Mouse (Mus musculus) CH12.LX (cell line): ENCODE measurements around the gene Nup62. TPM values are rescaled to one million over a fixed set of nuclear protein-coding genes. Genes with fewer than 3 reads are reported as not detected.

ENCODE experiments used
- DNase-seq: peaks from one replicate; pipeline ENCODE4 v3.0.0-alpha.2; 2013; ENCODE audit errors: extremely low read depth
- H3K27ac ChIP-seq: 2 replicates; pipeline ENCODE4 v1.5.1; 2012; ENCODE audit warnings: low read depth, mild to moderate bottlenecking, control low read depth, moderate library complexity; ENCODE audit not compliant: insufficient read depth
- H3K27me3 ChIP-seq: replicated peaks from 2 replicates; pipeline ENCODE3; 2012; ENCODE audit warnings: inconsistent platforms
- H3K36me3 ChIP-seq, 2 experiments: replicated peaks in 1 of 2; 2 replicates each; pipeline versions ENCODE3 to v1.6.1; 2012; ENCODE audit warnings: inconsistent platforms in 1 of 2, low read length in 1 of 2, mild to moderate bottlenecking in 1 of 2, mixed read lengths in 1 of 2, moderate library complexity in 1 of 2; ENCODE audit not compliant: control insufficient read depth in 1 of 2, insufficient read depth in 1 of 2
- H3K4me1 ChIP-seq, 2 experiments: 2 replicates each; pipeline ENCODE4 v1.6.1; 2012; ENCODE audit warnings: inconsistent platforms in 1 of 2, moderate library complexity in 1 of 2; ENCODE audit not compliant: insufficient read depth in 2 of 2, control insufficient read depth in 1 of 2
- H3K4me2 ChIP-seq: 2 replicates; pipeline ENCODE4 v1.6.1; 2012; ENCODE audit warnings: low read depth, mild to moderate bottlenecking, control low read depth; ENCODE audit not compliant: poor library complexity, insufficient read depth, severe bottlenecking
- H3K4me3 ChIP-seq, 3 experiments: fragments of 150-350 bp in 1 of 3; sonication (generic) in 1 of 3; replicated peaks in 1 of 3; 2 replicates each; pipeline versions ENCODE3 to v1.5.1; 2011 to 2012; ENCODE audit warnings: low read depth in 2 of 3, low read length in 2 of 3, mild to moderate bottlenecking in 2 of 3, moderate library complexity in 2 of 3, control low read depth in 1 of 3, improper control_type of control experiment in 1 of 3, inconsistent platforms in 1 of 3, mixed read lengths in 1 of 3; ENCODE audit not compliant: poor library complexity in 1 of 3
- H3K79me2 ChIP-seq: replicated peaks from 2 replicates; pipeline ENCODE4 v1.6.1; 2012; ENCODE audit warnings: mild to moderate bottlenecking, moderate library complexity; ENCODE audit not compliant: control insufficient read depth, poor library complexity, insufficient read depth, severe bottlenecking; ENCODE audit errors: extremely low read depth
- H3K9ac ChIP-seq: 2 replicates; pipeline ENCODE4 v1.6.1; 2012; ENCODE audit warnings: low read depth, mild to moderate bottlenecking, control low read depth, moderate library complexity; ENCODE audit not compliant: insufficient read depth
- H3K9me3 ChIP-seq: replicated peaks from 2 replicates; pipeline ENCODE3; 2012; ENCODE audit warnings: low read length, inconsistent platforms, mixed read lengths
- ETS1 ChIP-seq: conservative IDR thresholded peaks from 2 replicates; pipeline ENCODE4 v1.6.1; 2012; ENCODE audit warnings: low read depth, mild to moderate bottlenecking, inconsistent platforms, low read length, improper control_type of control experiment, moderate library complexity
- KAT2A ChIP-seq: IDR thresholded peaks from 2 replicates; pipeline ENCODE4 v1.6.1; 2012; ENCODE audit warnings: low read length, improper control_type of control experiment, inconsistent platforms; ENCODE audit not compliant: insufficient replicate concordance
- MXI1 ChIP-seq: IDR thresholded peaks from 2 replicates; pipeline ENCODE4 v1.6.1; 2011; ENCODE audit warnings: mild to moderate bottlenecking, low read depth, low read length, improper control_type of control experiment
- NELFE ChIP-seq: IDR thresholded peaks from 2 replicates; pipeline ENCODE4 v1.6.1; 2011; ENCODE audit warnings: low read depth, low read length, improper control_type of control experiment
- POLR2A ChIP-seq: IDR thresholded peaks from 2 replicates; pipeline ENCODE4 v1.6.1; 2011; ENCODE audit warnings: low read depth, mild to moderate bottlenecking, improper control_type of control experiment, low read length
- POLR2AphosphoS2 ChIP-seq: IDR thresholded peaks from 2 replicates; pipeline ENCODE4 v1.6.1; 2011; ENCODE audit warnings: low read depth, low read length, improper control_type of control experiment
- RAD21 ChIP-seq: IDR thresholded peaks from 2 replicates; pipeline ENCODE4 v1.6.1; 2011; ENCODE audit warnings: low read depth, mild to moderate bottlenecking, low read length, improper control_type of control experiment, moderate library complexity
- SIN3A ChIP-seq: IDR thresholded peaks from 2 replicates; pipeline ENCODE4 v1.6.1; 2012; ENCODE audit warnings: low read length, improper control_type of control experiment, inconsistent platforms
- SMC3 ChIP-seq: IDR thresholded peaks from 2 replicates; pipeline ENCODE4 v1.6.1; 2011; ENCODE audit warnings: low read depth, low read length, improper control_type of control experiment
- TCF12 ChIP-seq: IDR thresholded peaks from 2 replicates; pipeline ENCODE4 v1.6.1; 2014; ENCODE audit warnings: low read depth, mild to moderate bottlenecking, inconsistent platforms, low read length, improper control_type of control experiment
- USF1 ChIP-seq: IDR thresholded peaks from 2 replicates; pipeline ENCODE4 v1.6.1; 2014; ENCODE audit warnings: low read depth, mild to moderate bottlenecking, inconsistent platforms, low read length, improper control_type of control experiment
- ZMIZ1 ChIP-seq: IDR thresholded peaks from 2 replicates; pipeline ENCODE4 v1.6.1; 2012; ENCODE audit warnings: low read depth, mild to moderate bottlenecking, inconsistent platforms, low read length, improper control_type of control experiment
- dilution Hi-C: fragments of 300-500 bp; cut with MboI; formaldehyde crosslinking; loops from 2 replicates; pipeline ENCODE4 v1.14.3; 2020; ENCODE audit warnings: low sequenced_read_pairs; ENCODE audit not compliant: extremely low pct_unique_long_range_greater_than_20kb, extremely low pct_ligation_motif_present
- in situ Hi-C: fragments of 300-500 bp; cut with MboI; formaldehyde crosslinking; loops from 3 replicates; pipeline ENCODE4 v1.14.3; 2019; ENCODE audit warnings: low sequenced_read_pairs, low pct_ligation_motif_present, low pct_unique_long_range_greater_than_20kb, mixed read lengths
- polyA plus RNA-seq: library from polyadenylated mRNA; unstranded; fragments of >175 nt; gene quantifications from 2 replicates; pipeline ENCODE4 v1.2.1, GENCODE M21; 2012; ENCODE audit warnings: low read depth; ENCODE audit not compliant: insufficient read length
- total RNA-seq, 2 experiments: library from RNA; depleted of rRNA; stranded (reverse); fragments of 300-350 nt in 1 of 2; fragments of >200 nt in 1 of 2; gene quantifications; 2 replicates each; pipeline ENCODE4 v1.2.3; 2012 to 2014

The Nup62 gene
- total and polyA plus RNA-seq, 3 experiments, result 93.3 to 151 (median 101) TPM

DNA sequence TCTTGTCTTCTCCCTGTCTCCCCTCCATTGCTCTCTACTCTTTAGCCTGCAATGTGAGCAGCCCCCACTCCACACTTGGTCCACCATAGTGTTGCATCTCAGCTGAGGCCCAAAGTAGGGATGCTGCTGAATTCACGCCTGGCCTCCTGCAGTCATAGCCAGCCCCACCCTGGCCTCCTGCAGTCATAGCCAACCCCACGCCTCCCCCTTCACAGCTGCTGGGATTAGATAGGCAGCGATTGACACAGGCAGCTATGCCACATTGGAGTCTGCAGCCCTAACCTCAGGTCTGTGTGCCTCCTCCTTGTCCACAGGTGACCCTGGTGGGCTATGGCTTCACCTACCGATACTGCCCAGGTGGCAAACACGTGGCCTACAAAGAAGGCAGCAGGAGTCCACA is 47.8 kb upstream of the Nup62 start:
- H3K79me2 ChIP-seq, result no peaks in the 10 kb centered on the region
- no peak overlapping the region for H3K4me3 ChIP-seq
- H3K27me3 ChIP-seq, result no peaks in the 10 kb centered on the region
- H3K4me1 ChIP-seq, result no peaks in the 10 kb centered on the region
- in situ Hi-C loops, result no loop called here
- dilution Hi-C loops, result no loop called here
- H3K9me3 ChIP-seq, result no peaks in the 10 kb centered on the region
- TF ChIP-seq USF1, result no peak
- TF ChIP-seq ZMIZ1, result no peak
- no peak for TF ChIP-seq POLR2A
- TF ChIP-seq SMC3, result no peak
- no peak for TF ChIP-seq NELFE
- TF ChIP-seq RAD21, result no peak
- TF ChIP-seq ETS1, result no peak
- TF ChIP-seq POLR2AphosphoS2, result no peak
- no peak overlapping the region for H3K27ac ChIP-seq
- H3K4me2 ChIP-seq, result no peak overlapping the region
- DNase-seq, result no peak
- no peak overlapping the region for H3K9ac ChIP-seq
- peaks cover 79 to 100% of the 10 kb centered on the region in 2 experiments for H3K36me3 ChIP-seq

DNA sequence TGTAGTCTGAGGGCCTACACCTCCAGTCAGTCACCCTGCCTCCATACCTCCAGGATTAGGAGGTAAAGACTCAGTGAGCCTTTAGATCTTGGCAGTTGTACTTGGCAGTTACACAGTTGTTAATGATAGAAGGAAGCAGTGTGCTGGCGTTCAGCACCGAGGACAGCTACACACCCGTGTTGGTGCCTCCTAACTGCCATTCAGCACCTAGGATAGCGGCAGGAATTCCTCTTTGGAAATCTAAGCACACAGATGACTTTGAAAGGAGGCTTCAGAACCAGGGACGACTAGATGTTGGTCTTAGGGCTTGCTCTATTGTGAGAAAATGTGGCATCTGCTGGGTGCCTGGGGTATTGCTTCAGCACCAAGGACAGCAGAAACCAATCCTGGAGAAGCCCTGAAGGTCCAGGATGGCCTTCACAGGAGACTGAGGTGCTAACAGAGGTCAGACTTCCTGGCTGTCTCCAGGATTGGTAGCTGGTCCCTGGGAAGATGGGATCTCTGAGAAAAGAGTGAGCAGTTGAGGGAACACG is 45.8 kb upstream of the Nup62 start:
- no peak overlapping the region for H3K4me3 ChIP-seq
- peak; percentile 90; the same call in 1 of the 2 replicates for TF ChIP-seq MXI1
- TF ChIP-seq SIN3A, result peak; percentile 97
- no peak for TF ChIP-seq TCF12
- TF ChIP-seq, all 38 proteins: peak for 2
- in situ Hi-C loops (no loop called here), dilution Hi-C loops (no loop called here)
- Histone ChIP-seq H3K79me2 (no peaks in the 10 kb centered on the region), H3K4me2 (no peak overlapping the region), H3K27ac (no peak overlapping the region), H3K9me3 (no peaks in the 10 kb centered on the region), H3K9ac (no peak overlapping the region), H3K36me3 (peaks cover 66 to 99% of the 10 kb centered on the region in 2 experiments), H3K27me3 (no peaks in the 10 kb centered on the region), H3K4me1 (no peaks in the 10 kb centered on the region)
- DNase-seq, result peak; percentile 28

DNA sequence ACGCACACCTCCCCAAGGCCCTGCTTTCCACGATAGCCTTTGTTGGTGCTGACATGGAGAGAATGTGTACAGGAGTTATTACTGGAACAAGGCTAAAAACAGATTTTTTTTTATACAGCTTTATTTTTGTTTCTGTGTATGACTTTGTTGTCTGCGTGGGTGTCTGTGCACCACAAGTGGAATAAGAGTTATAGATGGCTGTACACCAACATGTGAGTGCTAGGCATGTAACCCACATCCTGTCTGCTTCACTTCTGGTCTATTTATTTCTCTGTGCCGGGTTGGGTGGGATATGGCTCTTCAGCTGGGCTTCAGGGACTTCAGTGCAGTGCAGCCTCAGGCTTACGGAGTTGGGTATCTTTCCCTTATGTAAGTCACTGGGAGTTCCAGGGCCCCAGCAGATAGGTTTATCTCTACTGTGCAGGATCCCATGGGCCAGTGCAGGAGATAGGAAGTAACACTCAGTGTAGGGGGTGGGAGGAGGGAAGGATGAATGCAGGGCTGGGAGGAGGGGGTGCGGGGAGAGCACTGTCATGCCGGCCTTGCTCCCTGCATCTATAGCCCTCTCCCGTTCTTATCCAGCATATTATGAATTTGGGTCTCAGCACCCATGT is 43.2 kb upstream of the Nup62 start:
- Histone ChIP-seq H3K79me2 (no peaks in the 10 kb centered on the region), H3K27ac (no peak overlapping the region), H3K4me2 (no peak overlapping the region), H3K9ac (no peak overlapping the region), H3K9me3 (no peaks in the 10 kb centered on the region), H3K4me3 (no peak overlapping the region), H3K27me3 (no peaks in the 10 kb centered on the region), H3K4me1 (no peaks in the 10 kb centered on the region), H3K36me3 (peaks cover 64 to 96% of the 10 kb centered on the region in 2 experiments)
- TF ChIP-seq KAT2A, result no peak
- DNase-seq, result no peak
- in situ Hi-C loops (no loop called here), dilution Hi-C loops (no loop called here)
